Mouse (Mus musculus): ENCODE data around the gene Acat2.
"Not testable (repeated sequence)": the region's sequence is repeated elsewhere in the genome, so short reads cannot be mapped to it uniquely, and the experiment has no call there.

Gene Acat2

DNA sequence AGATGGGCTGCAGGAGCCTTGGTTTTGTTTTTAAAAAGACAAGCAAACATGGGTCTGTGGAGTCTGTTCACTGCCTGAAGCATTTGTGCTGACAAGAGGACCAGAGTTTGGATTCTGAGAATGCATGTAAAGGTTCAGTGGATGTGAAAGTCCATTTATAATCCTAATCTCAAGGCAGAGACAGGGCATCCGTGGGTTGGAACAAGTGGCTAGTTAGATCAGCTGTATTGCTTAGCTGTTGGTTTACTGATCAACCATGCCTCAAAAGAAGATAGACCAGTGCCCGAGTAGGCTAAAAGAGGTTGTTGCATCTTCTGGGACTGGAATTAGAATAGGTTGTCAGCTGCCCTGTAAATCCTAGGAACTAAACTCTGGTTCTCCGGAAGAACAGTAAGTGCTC is 2.9 kb upstream of the Acat2 start:
- no peak for DNase-seq (ENCODE audit: extremely low spot score, low read depth, low spot score)

- not testable (repeated sequence) for DNase-seq (ENCODE audit: extremely low spot score, low read depth, low spot score)
Measured at GRCm38 (mm10) chr17:12959377-12959776, 1.2 kb downstream of the Acat2 start.

DNA sequence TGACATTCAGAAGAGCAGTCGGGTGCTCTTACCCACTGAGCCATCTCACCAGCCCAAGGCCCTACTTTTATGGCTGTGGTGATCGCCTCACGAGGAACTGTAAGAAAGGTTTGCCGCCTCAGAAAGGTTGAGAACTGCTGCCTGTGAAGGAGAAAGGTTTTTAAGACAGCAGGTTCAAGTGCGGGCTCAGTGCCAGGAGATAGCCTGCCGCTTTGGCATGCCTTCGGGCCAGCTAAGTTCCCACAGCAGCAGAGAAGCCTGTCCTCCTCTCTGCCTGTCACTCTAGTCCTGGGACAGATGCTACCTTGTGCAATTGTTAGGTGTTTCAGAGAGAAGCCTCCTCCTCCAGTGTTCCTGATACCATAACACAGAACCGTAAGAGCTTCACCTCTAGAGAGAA is 3.9 kb downstream of the Acat2 start:
- DNase-seq (ENCODE audit: extremely low spot score, low read depth, low spot score) = no peak

- no peak for DNase-seq (ENCODE audit: extremely low spot score, low read depth, low spot score)
Measured at GRCm38 (mm10) chr17:12949669-12950068, 10.9 kb downstream of the Acat2 start.

DNA sequence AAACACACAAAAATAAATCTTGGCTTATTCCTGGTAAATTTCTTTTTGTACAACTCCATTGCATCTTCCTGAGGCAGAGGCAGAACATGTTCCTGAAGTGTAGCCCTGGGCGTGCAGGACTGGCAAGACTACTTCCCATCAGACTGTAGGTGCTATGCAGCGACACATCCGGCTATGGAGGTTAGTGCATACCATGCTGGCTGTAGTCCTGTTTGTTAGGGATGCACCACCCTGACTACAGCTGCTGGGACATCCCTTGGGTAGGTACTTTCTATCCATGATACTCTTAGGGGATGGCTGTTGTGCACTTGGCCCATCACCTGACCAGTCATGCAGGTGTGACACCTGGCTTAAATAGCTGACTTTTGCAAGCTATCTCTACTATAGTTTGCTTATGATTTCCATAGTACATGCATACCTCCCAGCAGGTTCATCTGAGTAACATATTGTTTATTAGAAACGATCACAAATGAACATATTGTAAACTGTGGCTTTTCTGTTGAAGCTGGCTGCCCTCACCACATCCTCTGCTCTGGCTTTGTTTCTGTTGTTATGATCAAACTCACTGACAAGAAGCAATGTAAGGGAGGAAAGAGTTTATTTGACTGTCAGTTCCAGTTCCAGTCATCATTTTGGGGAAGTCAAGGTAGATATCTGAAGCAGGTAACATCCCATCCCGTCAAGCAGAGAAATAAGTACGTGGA is 17.9 kb downstream of the Acat2 start:
- DNase-seq (ENCODE audit: extremely low spot score, low read depth, low spot score) = no peak

GRCm38 (mm10) chr17:12941543-12942260 is 18.8 kb downstream of the Acat2 start:
- no peak for DNase-seq (ENCODE audit: extremely low spot score, low read depth, low spot score)

GRCm38 (mm10) chr17:12940151-12940805 is 20.3 kb downstream of the Acat2 start, which contains the start of gene Acat3:
Gene Acat3, minus strand, starts transcription at chr17:12940600.
- DNase-seq (ENCODE audit: extremely low spot score, low read depth, low spot score) = no peak

- not testable (repeated sequence) for DNase-seq (ENCODE audit: extremely low spot score, low read depth, low spot score)
Measured at GRCm38 (mm10) chr17:12939377-12940148, 21.0 kb downstream of the Acat2 start.

GRCm38 (mm10) chr17:12938077-12938476 is 22.5 kb downstream of the Acat2 start:
- no peak for DNase-seq (ENCODE audit: extremely low spot score, low read depth, low spot score)

DNA sequence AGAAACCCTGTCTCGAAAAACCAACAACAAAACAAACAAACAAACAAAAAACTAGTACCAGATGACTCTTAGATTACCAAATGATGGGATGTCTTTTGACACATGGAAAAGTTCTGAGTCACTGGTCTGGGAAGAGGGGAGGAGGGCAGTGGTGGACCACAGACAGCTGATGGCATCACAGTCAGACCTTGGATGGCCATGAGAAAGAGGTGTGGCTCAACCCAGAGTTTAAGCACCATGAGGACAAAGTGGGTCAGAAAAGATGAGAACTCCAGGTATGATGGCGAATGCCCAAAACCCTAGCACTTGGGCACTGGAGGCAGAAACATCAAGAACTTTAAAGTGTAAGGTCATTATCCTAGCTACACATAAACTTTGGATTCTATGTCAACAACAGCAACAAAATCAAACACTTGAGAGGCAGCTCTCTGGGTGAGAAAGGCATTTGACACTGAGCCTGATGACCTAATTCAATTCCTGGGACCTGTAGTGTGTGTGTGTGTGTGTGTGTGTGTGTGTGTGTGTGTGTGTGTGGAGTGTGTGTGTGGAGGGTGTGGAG is 23.1 kb downstream of the Acat2 start:
- no peak for DNase-seq (ENCODE audit: extremely low spot score, low read depth, low spot score)

DNA sequence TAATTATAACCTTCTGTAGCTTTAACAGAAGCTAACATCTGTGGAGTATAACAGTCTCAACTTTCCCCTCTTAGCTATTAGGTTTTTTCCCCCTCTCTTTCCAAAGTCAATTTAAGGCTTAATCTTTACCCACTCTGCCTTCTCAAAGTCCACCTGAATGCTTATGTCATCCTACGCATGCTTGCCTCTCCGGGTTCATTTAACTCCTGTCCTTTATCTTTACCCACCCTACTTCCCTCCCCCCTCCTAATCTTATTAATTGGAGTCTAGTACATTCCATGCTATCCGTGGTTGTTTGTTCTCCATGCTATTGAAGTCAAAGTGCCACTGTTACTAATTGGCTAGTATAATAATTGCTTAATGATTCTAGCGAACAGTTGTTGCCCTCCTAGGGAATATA is 24.8 kb downstream of the Acat2 start:
- DNase-seq (ENCODE audit: extremely low spot score, low read depth, low spot score) = no peak

DNA sequence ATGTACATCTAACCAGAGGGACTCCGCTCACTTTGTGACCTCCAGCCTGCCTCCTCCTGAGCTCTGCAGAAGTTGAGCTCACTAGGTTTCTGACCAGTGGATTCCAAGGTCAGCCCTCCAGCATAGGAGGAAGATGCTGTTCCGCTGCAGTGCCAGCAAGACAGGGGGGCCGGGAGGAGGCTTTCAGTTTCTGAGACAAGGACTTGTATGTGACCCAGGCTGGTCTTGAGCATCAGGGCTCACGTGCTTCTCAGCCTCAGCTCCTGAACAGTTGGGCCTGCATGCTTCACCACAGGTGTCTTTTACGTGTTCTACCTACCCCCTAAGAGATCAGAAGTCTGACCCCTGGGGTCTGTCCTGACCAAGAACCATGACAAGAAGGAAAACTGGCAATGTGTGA is 29.0 kb downstream of the Acat2 start:
- DNase-seq (ENCODE audit: extremely low spot score, low read depth, low spot score) = not testable (repeated sequence)

DNA sequence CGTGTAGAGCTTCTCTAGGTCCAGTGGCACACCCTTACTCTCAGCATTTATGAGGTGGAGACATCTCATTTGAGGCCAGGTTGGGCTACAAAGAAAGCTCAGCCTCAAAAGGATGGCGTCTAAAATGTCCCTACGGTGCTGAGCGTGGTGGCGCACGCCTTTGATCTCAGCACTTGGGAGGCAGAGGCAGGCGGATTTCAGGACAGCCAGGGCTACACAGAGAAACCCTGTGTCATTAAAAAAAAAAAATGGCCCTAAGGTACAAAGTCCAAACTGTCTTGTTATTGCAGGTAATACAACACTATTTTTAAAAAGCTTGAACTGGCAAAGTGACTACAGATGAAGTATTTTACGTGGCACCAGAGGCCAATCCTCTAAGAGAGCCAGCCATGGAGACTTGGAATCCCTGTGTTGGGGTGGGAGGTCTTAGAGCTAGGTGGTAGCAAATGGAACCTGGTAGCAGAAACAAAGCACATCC is 34.8 kb downstream of the Acat2 start:
- DNase-seq (ENCODE audit: extremely low spot score, low read depth, low spot score) = no peak

- no peak for DNase-seq (ENCODE audit: extremely low spot score, low read depth, low spot score)
Measured at GRCm38 (mm10) chr17:12925001-12925400, 35.5 kb downstream of the Acat2 start.

GRCm38 (mm10) chr17:12921073-12921472 is 39.5 kb downstream of the Acat2 start:
- DNase-seq (ENCODE audit: extremely low spot score, low read depth, low spot score) = no peak

GRCm38 (mm10) chr17:12916588-12917380 is 43.8 kb downstream of the Acat2 start:
- DNase-seq (ENCODE audit: extremely low spot score, low read depth, low spot score) = no peak

GRCm38 (mm10) chr17:12915881-12916583 is 44.5 kb downstream of the Acat2 start, which contains the start of gene Mrpl18:
Gene Mrpl18, minus strand, starts transcription at chr17:12916345.
- DNase-seq (ENCODE audit: extremely low spot score, low read depth, low spot score) = peak; percentile 95

- no peak for DNase-seq (ENCODE audit: extremely low spot score, low read depth, low spot score)
Measured at GRCm38 (mm10) chr17:12915488-12915880, 45.1 kb downstream of the Acat2 start, which contains the start of gene Tcp1. Gene Tcp1, plus strand, starts transcription at chr17:12915701.

DNA sequence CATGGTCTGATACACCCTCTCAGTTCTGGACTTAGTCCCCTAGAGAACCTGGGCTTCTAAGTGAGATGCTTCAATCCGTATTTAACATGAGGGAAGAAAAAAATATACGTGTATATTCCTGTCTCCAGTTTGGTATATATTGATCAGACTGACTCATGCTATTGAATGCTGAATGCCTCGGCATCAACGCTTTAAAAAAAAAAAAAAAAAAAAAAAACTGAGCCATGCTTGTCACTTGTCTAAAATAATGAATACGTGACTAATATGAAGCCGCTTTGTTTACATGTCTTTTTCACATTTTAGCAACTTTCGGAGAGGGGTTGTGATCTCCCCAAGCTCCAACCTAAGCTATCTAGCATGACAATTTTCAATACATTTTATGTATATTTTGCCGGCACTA is 50.2 kb downstream of the Acat2 start:
- DNase-seq (ENCODE audit: extremely low spot score, low read depth, low spot score) = no peak

All from hindlimb bud, embryonic 11.5 days (tissue).